Mouse (Mus musculus) CH12.LX (cell line): ENCODE measurements around the gene 2510002D24Rik. TPM values are rescaled to one million over a fixed set of nuclear protein-coding genes. Genes with fewer than 3 reads are reported as not detected.
A peak's percentile ranks its signal among the peaks of the same experiment; 100 is the strongest.

Experiments
- DNase-seq: peaks from one replicate; pipeline ENCODE4 v3.0.0-alpha.2; 2013; ENCODE audit errors: extremely low read depth
- H3K27ac ChIP-seq: 2 replicates; pipeline ENCODE4 v1.5.1; 2012; ENCODE audit warnings: low read depth, mild to moderate bottlenecking, control low read depth, moderate library complexity; ENCODE audit not compliant: insufficient read depth
- H3K27me3 ChIP-seq: replicated peaks from 2 replicates; pipeline ENCODE3; 2012; ENCODE audit warnings: inconsistent platforms
- H3K36me3 ChIP-seq, 2 experiments: replicated peaks in 1 of 2; 2 replicates each; pipeline versions ENCODE3 to v1.6.1; 2012; ENCODE audit warnings: inconsistent platforms in 1 of 2, low read length in 1 of 2, mild to moderate bottlenecking in 1 of 2, mixed read lengths in 1 of 2, moderate library complexity in 1 of 2; ENCODE audit not compliant: control insufficient read depth in 1 of 2, insufficient read depth in 1 of 2
- H3K4me1 ChIP-seq, 2 experiments: 2 replicates each; pipeline ENCODE4 v1.6.1; 2012; ENCODE audit warnings: inconsistent platforms in 1 of 2, moderate library complexity in 1 of 2; ENCODE audit not compliant: insufficient read depth in 2 of 2, control insufficient read depth in 1 of 2
- H3K4me2 ChIP-seq: 2 replicates; pipeline ENCODE4 v1.6.1; 2012; ENCODE audit warnings: low read depth, mild to moderate bottlenecking, control low read depth; ENCODE audit not compliant: poor library complexity, insufficient read depth, severe bottlenecking
- H3K4me3 ChIP-seq, 3 experiments: fragments of 150-350 bp in 1 of 3; sonication (generic) in 1 of 3; replicated peaks in 1 of 3; 2 replicates each; pipeline versions ENCODE3 to v1.5.1; 2011 to 2012; ENCODE audit warnings: low read depth in 2 of 3, low read length in 2 of 3, mild to moderate bottlenecking in 2 of 3, moderate library complexity in 2 of 3, control low read depth in 1 of 3, improper control_type of control experiment in 1 of 3, inconsistent platforms in 1 of 3, mixed read lengths in 1 of 3; ENCODE audit not compliant: poor library complexity in 1 of 3
- H3K79me2 ChIP-seq: replicated peaks from 2 replicates; pipeline ENCODE4 v1.6.1; 2012; ENCODE audit warnings: mild to moderate bottlenecking, moderate library complexity; ENCODE audit not compliant: control insufficient read depth, poor library complexity, insufficient read depth, severe bottlenecking; ENCODE audit errors: extremely low read depth
- H3K9ac ChIP-seq: 2 replicates; pipeline ENCODE4 v1.6.1; 2012; ENCODE audit warnings: low read depth, mild to moderate bottlenecking, control low read depth, moderate library complexity; ENCODE audit not compliant: insufficient read depth
- H3K9me3 ChIP-seq: replicated peaks from 2 replicates; pipeline ENCODE3; 2012; ENCODE audit warnings: low read length, inconsistent platforms, mixed read lengths
- BHLHE40 ChIP-seq: IDR thresholded peaks from 2 replicates; pipeline ENCODE4 v1.6.1; 2011; ENCODE audit warnings: mild to moderate bottlenecking, low read depth, low read length, improper control_type of control experiment
- CTCF ChIP-seq, 2 experiments: IDR thresholded peaks in 1 of 2; conservative IDR thresholded peaks in 1 of 2; 2 replicates each; pipeline ENCODE4 v1.5.1; 2011 to 2012; ENCODE audit warnings: low read depth in 2 of 2, low read length in 2 of 2, improper control_type of control experiment in 1 of 2, inconsistent platforms in 1 of 2, mild to moderate bottlenecking in 1 of 2, moderate library complexity in 1 of 2
- E2F4 ChIP-seq: IDR thresholded peaks from 2 replicates; pipeline ENCODE4 v1.6.1; 2011; ENCODE audit warnings: low read depth, low read length, improper control_type of control experiment; ENCODE audit not compliant: insufficient replicate concordance
- EP300 ChIP-seq: IDR thresholded peaks from 2 replicates; pipeline ENCODE4 v1.6.1; 2011; ENCODE audit warnings: low read length, improper control_type of control experiment
- ETS1 ChIP-seq: conservative IDR thresholded peaks from 2 replicates; pipeline ENCODE4 v1.6.1; 2012; ENCODE audit warnings: low read depth, mild to moderate bottlenecking, inconsistent platforms, low read length, improper control_type of control experiment, moderate library complexity
- HCFC1 ChIP-seq: IDR thresholded peaks from 2 replicates; pipeline ENCODE4 v1.6.1; 2012; ENCODE audit warnings: low read depth, mild to moderate bottlenecking, inconsistent platforms, low read length, improper control_type of control experiment
- IRF4 ChIP-seq: IDR thresholded peaks from 2 replicates; pipeline ENCODE4 v1.6.1; 2014; ENCODE audit warnings: low read depth, mild to moderate bottlenecking, inconsistent platforms, low read length, improper control_type of control experiment
- JUN ChIP-seq: IDR thresholded peaks from 2 replicates; pipeline ENCODE4 v1.6.1; 2011; ENCODE audit warnings: low read depth, mild to moderate bottlenecking, low read length, improper control_type of control experiment, moderate library complexity; ENCODE audit not compliant: insufficient read depth
- JUND ChIP-seq: conservative IDR thresholded peaks from 2 replicates; pipeline ENCODE4 v1.6.1; 2011; ENCODE audit warnings: low read depth, low read length, improper control_type of control experiment
- KAT2A ChIP-seq: IDR thresholded peaks from 2 replicates; pipeline ENCODE4 v1.6.1; 2012; ENCODE audit warnings: low read length, improper control_type of control experiment, inconsistent platforms; ENCODE audit not compliant: insufficient replicate concordance
- MAFK ChIP-seq: IDR thresholded peaks from 2 replicates; pipeline ENCODE4 v1.6.1; 2011; ENCODE audit warnings: low read length, improper control_type of control experiment; ENCODE audit not compliant: insufficient replicate concordance
- MAZ ChIP-seq: IDR thresholded peaks from 2 replicates; pipeline ENCODE4 v1.6.1; 2012; ENCODE audit warnings: low read depth, mild to moderate bottlenecking, inconsistent platforms, low read length, improper control_type of control experiment, moderate library complexity
- MEF2A ChIP-seq: IDR thresholded peaks from 2 replicates; pipeline ENCODE4 v1.6.1; 2014; ENCODE audit warnings: low read depth, mild to moderate bottlenecking, inconsistent platforms, low read length, improper control_type of control experiment, borderline replicate concordance
- MXI1 ChIP-seq: IDR thresholded peaks from 2 replicates; pipeline ENCODE4 v1.6.1; 2011; ENCODE audit warnings: mild to moderate bottlenecking, low read depth, low read length, improper control_type of control experiment
- MYC ChIP-seq: IDR thresholded peaks from 2 replicates; pipeline ENCODE4 v1.6.1; 2011; ENCODE audit warnings: low read depth, mild to moderate bottlenecking, improper control_type of control experiment, low read length
- NELFE ChIP-seq: IDR thresholded peaks from 2 replicates; pipeline ENCODE4 v1.6.1; 2011; ENCODE audit warnings: low read depth, low read length, improper control_type of control experiment
- POLR2A ChIP-seq: IDR thresholded peaks from 2 replicates; pipeline ENCODE4 v1.6.1; 2011; ENCODE audit warnings: low read depth, mild to moderate bottlenecking, improper control_type of control experiment, low read length
- POLR2AphosphoS2 ChIP-seq: IDR thresholded peaks from 2 replicates; pipeline ENCODE4 v1.6.1; 2011; ENCODE audit warnings: low read depth, low read length, improper control_type of control experiment
- RAD21 ChIP-seq: IDR thresholded peaks from 2 replicates; pipeline ENCODE4 v1.6.1; 2011; ENCODE audit warnings: low read depth, mild to moderate bottlenecking, low read length, improper control_type of control experiment, moderate library complexity
- SIN3A ChIP-seq: IDR thresholded peaks from 2 replicates; pipeline ENCODE4 v1.6.1; 2012; ENCODE audit warnings: low read length, improper control_type of control experiment, inconsistent platforms
- SMC3 ChIP-seq: IDR thresholded peaks from 2 replicates; pipeline ENCODE4 v1.6.1; 2011; ENCODE audit warnings: low read depth, low read length, improper control_type of control experiment
- TBP ChIP-seq: conservative IDR thresholded peaks from 2 replicates; pipeline ENCODE4 v1.6.1; 2011; ENCODE audit warnings: low read depth, low read length, improper control_type of control experiment
- TCF12 ChIP-seq: IDR thresholded peaks from 2 replicates; pipeline ENCODE4 v1.6.1; 2014; ENCODE audit warnings: low read depth, mild to moderate bottlenecking, inconsistent platforms, low read length, improper control_type of control experiment
- UBTF ChIP-seq: IDR thresholded peaks from 2 replicates; pipeline ENCODE4 v1.6.1; 2012; ENCODE audit warnings: low read depth, mild to moderate bottlenecking, inconsistent platforms, low read length, improper control_type of control experiment, moderate library complexity
- USF1 ChIP-seq: IDR thresholded peaks from 2 replicates; pipeline ENCODE4 v1.6.1; 2014; ENCODE audit warnings: low read depth, mild to moderate bottlenecking, inconsistent platforms, low read length, improper control_type of control experiment
- USF2 ChIP-seq: conservative IDR thresholded peaks from 2 replicates; pipeline ENCODE4 v1.6.1; 2011; ENCODE audit warnings: low read depth, low read length, improper control_type of control experiment
- ZKSCAN1 ChIP-seq: IDR thresholded peaks from 2 replicates; pipeline ENCODE4 v1.6.1; 2012; ENCODE audit warnings: low read depth, inconsistent platforms, low read length, improper control_type of control experiment, borderline replicate concordance
- ZNF384 ChIP-seq: IDR thresholded peaks from 2 replicates; pipeline ENCODE4 v1.6.1; 2012; ENCODE audit warnings: low read depth, low read length, improper control_type of control experiment, inconsistent platforms
- dilution Hi-C: fragments of 300-500 bp; cut with MboI; formaldehyde crosslinking; loops from 2 replicates; pipeline ENCODE4 v1.14.3; 2020; ENCODE audit warnings: low sequenced_read_pairs; ENCODE audit not compliant: extremely low pct_unique_long_range_greater_than_20kb, extremely low pct_ligation_motif_present
- in situ Hi-C: fragments of 300-500 bp; cut with MboI; formaldehyde crosslinking; loops from 3 replicates; pipeline ENCODE4 v1.14.3; 2019; ENCODE audit warnings: low sequenced_read_pairs, low pct_ligation_motif_present, low pct_unique_long_range_greater_than_20kb, mixed read lengths
- polyA plus RNA-seq: library from polyadenylated mRNA; unstranded; fragments of >175 nt; gene quantifications from 2 replicates; pipeline ENCODE4 v1.2.1, GENCODE M21; 2012; ENCODE audit warnings: low read depth; ENCODE audit not compliant: insufficient read length
- total RNA-seq, 2 experiments: library from RNA; depleted of rRNA; stranded (reverse); fragments of 300-350 nt in 1 of 2; fragments of >200 nt in 1 of 2; gene quantifications; 2 replicates each; pipeline ENCODE4 v1.2.3; 2012 to 2014

2510002D24Rik gene
- total and polyA plus RNA-seq, 3 experiments = 66.2 to 84.9 (median 78.0) TPM

DNA sequence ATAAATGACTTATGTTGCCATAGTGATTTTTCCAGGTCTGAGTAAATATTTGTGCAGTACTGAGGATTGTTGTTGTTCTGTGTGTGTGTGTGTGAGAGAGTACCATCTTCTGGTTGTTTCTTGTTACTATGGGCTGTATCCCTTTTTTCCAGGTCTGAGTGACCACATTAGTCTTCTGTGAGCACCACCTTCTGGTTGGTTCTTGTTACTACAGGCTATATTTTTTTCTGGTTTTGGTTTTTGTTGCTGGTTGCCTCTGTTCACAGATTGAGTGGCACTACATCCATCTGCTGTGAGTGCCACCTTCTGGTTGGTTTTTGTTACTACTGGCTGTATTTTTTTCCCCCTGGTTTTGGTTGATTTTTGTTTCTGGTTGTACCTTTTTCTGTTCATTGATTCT is 22.2 kb downstream of the 2510002D24Rik start:
- dilution Hi-C loops (no loop called here), in situ Hi-C loops (no loop called here)
- 0 out of 2 replicates have a peak, but pooled peaks have one; percentile 2 for TF ChIP-seq JUN
- TF ChIP-seq TCF12 = 0 out of 2 replicates have a peak, but pooled peaks have one; percentile 34
- no peak; the same call in 1 of the 2 replicates for TF ChIP-seq SIN3A
- TF ChIP-seq EP300 = no peak
- TF ChIP-seq KAT2A = no peak
- no peak for TF ChIP-seq TBP
- no peak for TF ChIP-seq NELFE
- TF ChIP-seq USF1 = no peak
- no peak for TF ChIP-seq MXI1
- peak; percentile 37; the same call in 1 of the 2 replicates for TF ChIP-seq HCFC1
- TF ChIP-seq RAD21 = peak; percentile 67
- TF ChIP-seq CTCF (conservative IDR thresholded peaks at IDR 0.05 in 1 of 2, IDR thresholded peaks at IDR 0.05 in 1 of 2; ENCODE audit: low read depth in 2 of 2, low read length in 2 of 2) = peak; percentile 42 to 92; a peak in 3 of 4 replicates
- no peak for TF ChIP-seq ETS1
- TF ChIP-seq SMC3 = peak; percentile 72
- peak; percentile 32; the same call in 1 of the 2 replicates for TF ChIP-seq IRF4
- TF ChIP-seq MAZ = 0 out of 2 replicates have a peak, but pooled peaks have one; percentile 18
- no peak; the same call in 1 of the 2 replicates for TF ChIP-seq ZKSCAN1
- TF ChIP-seq MYC = 0 out of 2 replicates have a peak, but pooled peaks have one; percentile 36
- peak; percentile 87 for TF ChIP-seq ZNF384
- no peak for TF ChIP-seq POLR2A
- TF ChIP-seq UBTF = no peak
- TF ChIP-seq USF2 = no peak
- TF ChIP-seq MEF2A = no peak
- 0 out of 2 replicates have a peak, but pooled peaks have one; percentile 20 for TF ChIP-seq MAFK
- no peak for TF ChIP-seq BHLHE40
- TF ChIP-seq JUND = peak; percentile 73
- TF ChIP-seq E2F4 = 0 out of 2 replicates have a peak, but pooled peaks have one; percentile 42
- no peak for TF ChIP-seq POLR2AphosphoS2
- no peak overlapping the region for H3K9ac ChIP-seq
- H3K9me3 ChIP-seq = peaks cover 7% of the 10 kb centered on the region
- no peak overlapping the region for H3K4me2 ChIP-seq
- no peak overlapping the region for H3K27ac ChIP-seq
- H3K79me2 ChIP-seq = no peaks in the 10 kb centered on the region
- no peaks in the 10 kb centered on the region for H3K27me3 ChIP-seq
- no peaks in the 10 kb centered on the region for H3K4me1 ChIP-seq
- no peaks in the 10 kb centered on the region for H3K36me3 ChIP-seq
- peak; percentile 83 for DNase-seq
- no peak overlapping the region for H3K4me3 ChIP-seq
